Mouse (Mus musculus): ENCODE results near the gene Gm867. TPM values are rescaled to one million over a fixed set of nuclear protein-coding genes. Genes with fewer than 3 reads are reported as not detected.
A peak's percentile ranks its signal among the peaks of the same experiment; 100 is the strongest.

Gm867 gene
- 1 to 10 TPM in 1 of 2 experiments, under 1 TPM in 1; 0.64 to 1.1 TPM for total RNA-seq (2021)

DNA sequence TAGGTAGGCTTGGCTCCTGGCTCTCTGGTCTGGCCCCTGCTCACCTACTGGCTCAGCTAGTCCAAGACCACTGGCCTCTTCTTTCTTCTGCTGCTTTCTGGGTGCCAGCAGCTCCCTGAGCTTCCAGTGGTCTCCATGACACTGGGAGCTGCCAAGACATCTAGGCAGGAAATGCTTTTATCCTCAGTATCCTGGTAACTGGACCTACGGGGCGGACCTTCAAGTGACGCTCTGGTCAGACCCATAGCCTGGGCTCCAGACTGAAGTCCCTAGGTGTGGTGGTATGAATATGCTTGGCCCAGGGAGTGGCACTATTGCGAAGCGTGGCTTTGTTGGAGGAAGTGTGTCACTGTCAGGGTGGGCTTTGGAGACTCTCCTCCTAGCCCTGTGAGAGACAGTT lies at the start of gene Gm867:
Gm867 (minus strand) TSS at position 153 of the 400 bp plus-strand sequence.
- no peak for DNase-seq (ENCODE audit: extremely low spot score in 1 of 2, low spot score in 1 of 2)

DNA sequence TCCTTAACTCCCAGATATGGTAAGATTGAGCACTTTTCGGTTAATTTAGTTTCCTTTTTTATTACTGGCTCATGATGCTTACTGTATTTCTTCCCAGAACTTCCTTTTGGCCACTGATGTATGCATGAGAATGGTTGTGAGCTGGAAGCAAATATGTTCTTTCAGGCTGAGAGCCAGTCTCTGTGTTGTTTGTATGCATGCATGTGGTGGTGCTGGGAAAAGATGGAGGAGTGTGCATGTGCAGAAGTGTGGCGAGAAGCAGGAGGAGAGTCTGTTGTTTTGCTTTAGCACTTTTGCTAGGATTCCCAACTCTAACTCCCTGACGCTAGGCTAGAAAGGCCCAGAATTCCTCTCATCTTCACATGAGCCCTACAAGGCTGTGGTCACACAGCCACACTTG lies 39.0 kb upstream of the Gm867 start:
- DNase-seq (ENCODE audit: extremely low spot score in 1 of 2, low spot score in 1 of 2): no peak

DNA sequence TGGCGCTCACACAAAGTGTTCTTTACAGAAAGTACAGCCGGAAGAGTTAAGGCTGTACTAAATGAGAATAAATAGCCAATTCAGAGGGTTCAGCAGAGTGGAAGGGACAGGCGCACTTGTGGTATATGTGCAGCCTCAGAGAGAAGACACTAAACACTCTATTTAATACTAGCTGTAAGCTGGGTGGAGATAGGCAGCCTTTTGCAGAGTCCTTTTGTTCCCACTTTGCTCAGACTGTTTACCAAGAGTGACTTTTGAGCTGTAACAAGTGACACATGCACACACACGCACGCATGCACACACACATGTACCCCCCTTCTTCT lies 38.3 kb upstream of the Gm867 start:
- no peak for DNase-seq (ENCODE audit: extremely low spot score in 1 of 2, low spot score in 1 of 2)

DNA sequence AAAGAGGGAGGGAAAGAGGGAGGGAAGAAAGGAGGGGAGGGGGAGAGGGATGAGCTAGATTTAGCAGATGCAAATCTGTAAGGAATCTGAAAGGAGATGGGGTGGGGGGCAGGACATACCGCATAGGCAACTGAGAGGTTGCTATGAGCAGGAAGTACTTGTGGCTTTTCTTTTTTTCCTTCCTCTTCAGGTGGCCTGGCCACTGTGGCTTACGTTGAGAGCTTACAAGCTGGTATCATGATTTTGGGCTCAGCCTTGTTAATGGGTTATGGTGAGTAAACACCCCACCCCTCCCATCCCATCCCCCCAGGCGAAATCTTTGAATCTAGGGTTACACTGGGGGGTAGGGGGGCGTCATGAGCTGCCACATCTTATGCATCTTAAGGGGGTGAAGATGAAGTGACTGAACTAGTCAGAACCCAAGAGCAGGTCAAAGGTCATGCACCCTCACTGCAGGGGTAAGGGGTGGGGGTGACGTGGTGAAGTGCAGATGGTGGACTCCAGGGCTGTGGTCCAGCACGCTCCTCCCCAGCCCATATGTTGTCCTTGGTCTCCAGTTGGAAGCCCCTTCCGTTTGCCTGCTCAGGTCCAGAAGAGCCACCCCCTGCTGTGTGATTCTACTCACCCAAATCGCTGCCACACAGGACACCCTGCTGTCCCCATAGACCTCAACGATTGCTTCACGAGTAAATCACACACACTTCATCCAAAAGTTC lies 37.8 kb upstream of the Gm867 start:
- no peak for DNase-seq (ENCODE audit: extremely low spot score in 1 of 2, low spot score in 1 of 2)

DNA sequence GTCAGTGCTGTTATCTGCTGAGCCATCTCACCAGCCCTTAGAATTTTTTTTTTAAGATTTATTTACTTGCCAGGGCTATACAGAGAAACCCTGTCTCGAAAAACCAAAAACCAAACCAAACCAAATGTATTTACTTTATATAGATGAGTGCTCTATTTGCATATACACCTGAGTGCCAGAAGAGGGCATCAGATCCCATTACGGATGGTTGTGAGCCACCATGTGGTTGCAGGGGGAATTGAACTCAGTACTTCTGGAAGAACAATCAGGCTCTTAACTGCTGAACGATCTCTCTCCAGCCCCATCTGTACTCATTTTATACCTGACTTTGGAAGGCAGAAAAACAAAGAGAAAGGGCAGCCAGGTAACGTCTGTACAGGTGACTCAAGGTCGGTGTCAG lies 34.7 kb upstream of the Gm867 start:
- no peak for DNase-seq (ENCODE audit: extremely low spot score in 1 of 2, low spot score in 1 of 2)

DNA sequence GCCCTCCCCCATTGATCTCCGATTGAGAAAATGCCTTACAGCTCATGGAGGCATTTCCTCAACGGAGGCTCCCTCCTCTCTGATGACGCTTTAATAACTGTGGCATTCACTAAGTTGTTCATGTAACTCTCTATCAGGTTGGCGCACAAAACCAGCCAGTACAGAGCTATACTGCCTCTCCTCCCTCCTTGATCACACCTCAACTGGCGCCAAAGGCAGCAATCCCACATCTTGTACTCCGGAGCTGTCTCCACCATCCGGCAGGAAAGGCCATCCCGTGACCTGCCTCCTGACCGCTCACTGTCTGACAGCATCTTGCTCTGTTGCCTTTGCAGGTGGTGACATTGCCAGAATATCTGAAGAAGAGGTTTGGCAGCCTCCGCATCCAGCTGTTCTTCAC lies 33.4 kb upstream of the Gm867 start:
- DNase-seq (ENCODE audit: extremely low spot score in 1 of 2, low spot score in 1 of 2): no peak

DNA sequence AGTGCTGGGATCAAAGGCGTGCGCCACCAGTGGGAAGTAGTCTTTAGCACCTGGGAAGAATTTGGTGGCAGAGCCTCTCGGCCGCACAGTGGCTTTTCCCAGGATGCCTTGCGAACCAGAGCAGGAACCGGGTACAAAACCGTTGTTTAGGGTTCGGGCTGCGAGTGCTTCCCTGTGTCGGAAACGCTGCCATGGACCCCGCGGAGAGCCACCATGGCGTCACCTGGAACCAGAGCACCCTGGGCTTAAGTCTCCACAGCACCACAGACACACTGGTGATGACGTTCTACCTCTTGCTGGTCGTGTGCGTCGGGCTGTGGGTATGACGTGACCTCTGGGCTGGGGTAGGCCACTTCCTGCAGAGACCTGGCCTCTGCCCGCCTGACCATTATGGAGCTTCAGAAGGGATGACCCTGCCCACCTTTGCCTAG lies 13.9 kb upstream of the Gm867 start, which contains the start of gene Gm5134:
Gm5134 (plus strand) TSS at position 134 of the 431 bp plus-strand sequence.
- no peak for DNase-seq (ENCODE audit: extremely low spot score in 1 of 2, low spot score in 1 of 2)

DNA sequence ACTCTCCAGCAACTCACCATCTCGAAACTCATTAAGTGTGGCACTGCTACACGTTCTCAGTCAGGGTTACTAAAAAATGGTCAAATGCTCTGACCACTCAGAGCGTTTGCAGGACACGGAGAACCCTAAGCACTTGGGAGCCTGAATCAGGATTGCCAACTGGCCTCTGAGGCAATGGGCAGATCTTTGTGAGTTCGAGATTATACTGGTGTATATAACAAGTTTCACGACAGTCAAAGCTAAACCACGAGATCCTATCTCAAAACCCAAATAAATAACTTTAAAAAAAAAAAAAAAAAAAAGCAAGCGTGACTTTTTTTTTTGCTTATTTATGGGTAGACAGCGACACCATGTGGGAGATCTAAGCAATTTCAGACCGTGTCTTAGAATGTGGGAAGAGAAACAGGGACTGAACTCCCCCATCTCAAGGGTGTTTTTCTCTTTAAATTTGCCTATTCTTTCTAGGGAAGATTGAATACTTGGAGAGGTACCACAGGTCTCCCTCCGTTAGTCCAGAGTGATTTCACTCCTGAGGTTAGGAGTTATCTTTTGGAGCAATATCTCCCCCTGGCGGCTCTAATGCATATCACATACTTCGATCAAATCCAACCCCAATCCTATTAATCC lies 11.1 kb upstream of the Gm867 start:
- DNase-seq (ENCODE audit: extremely low spot score in 1 of 2, low spot score in 1 of 2): peak in 1 of 2 experiments; percentile 55

DNA sequence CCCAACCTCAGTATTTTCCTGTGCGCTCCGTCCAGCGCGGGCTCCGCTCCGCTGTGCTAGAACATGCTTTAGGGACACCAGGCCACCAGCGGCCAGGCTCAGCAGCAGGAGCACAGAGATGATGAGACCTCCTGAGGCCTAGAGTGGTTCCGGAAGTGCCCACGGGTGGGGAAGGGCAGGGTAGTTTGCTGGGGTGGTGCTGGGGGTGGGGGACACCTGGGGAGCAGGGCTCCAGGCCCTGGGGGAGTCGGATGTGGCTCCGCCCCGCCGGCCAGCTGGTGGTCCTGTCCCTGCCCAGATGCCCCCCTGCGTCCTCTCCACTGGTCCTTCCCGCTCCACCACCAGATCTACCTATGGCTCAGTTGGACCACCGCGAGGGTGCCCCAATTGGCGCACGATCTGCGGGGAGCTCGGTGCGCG lies 10.3 kb upstream of the Gm867 start:
- no peak for DNase-seq (ENCODE audit: extremely low spot score in 1 of 2, low spot score in 1 of 2)

DNA sequence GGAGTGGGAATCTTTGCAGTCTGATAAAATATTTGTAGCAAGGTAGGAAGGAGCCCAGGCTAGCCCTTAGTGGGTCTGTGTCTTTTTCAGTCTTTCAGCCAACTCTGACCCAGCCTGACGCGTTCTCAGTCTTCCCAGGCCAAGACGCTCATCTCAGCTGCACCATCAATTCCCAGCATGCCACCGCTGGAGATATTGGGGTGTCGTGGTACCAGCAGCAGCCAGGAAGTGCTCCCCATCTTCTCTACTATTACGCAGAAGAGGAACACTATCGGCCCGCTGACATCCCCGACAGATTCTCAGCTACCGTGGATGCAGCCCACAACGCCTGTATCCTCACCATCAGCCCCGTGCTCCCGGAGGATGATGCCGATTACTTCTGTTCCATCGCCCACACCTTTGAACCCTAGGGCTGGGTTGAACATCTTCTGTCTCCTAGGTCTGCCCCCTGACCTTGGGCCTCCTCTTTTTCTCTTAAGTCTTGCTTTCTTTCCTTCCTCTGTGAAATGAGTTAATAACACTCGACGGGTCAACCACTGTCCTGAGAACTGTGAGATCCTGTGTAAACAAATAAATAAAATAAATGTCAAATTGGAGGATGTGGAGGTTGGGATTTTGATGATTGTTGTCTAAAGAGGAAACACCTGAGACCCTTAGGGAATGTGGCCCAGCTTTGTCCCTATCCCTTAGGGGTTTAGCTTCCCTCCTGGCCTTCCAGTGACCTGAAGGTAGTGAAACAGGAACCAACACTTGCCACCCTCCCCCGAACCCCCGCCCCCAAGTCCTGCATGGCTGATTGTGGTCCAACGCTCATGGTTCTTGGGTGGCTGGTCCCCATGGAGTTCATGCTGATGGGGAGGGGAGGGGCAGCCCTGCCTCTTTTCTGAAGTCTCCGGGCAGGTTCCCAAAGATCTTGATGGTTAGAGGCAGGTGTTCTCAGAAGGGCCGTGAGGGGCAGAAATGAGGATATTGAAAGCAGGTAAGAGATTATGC lies 8.9 kb upstream of the Gm867 start:
- no peak for DNase-seq (ENCODE audit: extremely low spot score in 1 of 2, low spot score in 1 of 2)

DNA sequence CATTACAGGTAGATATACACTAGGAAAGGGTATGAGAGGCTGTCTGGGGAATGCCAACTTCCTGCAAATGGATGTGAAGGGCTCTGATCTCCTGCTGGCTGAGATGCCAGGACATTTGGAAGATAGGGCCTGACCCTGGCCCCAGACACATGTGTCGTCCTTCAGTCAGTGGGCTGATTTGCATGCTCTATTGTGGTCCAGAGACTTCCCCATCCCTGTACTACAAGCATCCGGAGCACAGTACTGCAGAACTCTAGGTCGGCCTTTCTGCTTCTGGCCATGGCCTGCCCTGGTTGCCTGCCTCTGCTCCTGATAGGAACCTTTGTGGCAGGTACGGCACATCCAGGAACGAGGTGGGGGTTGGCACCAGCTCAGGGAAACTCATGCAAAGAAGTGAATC lies 7.6 kb upstream of the Gm867 start:
- DNase-seq (ENCODE audit: extremely low spot score in 1 of 2, low spot score in 1 of 2): no peak

DNA sequence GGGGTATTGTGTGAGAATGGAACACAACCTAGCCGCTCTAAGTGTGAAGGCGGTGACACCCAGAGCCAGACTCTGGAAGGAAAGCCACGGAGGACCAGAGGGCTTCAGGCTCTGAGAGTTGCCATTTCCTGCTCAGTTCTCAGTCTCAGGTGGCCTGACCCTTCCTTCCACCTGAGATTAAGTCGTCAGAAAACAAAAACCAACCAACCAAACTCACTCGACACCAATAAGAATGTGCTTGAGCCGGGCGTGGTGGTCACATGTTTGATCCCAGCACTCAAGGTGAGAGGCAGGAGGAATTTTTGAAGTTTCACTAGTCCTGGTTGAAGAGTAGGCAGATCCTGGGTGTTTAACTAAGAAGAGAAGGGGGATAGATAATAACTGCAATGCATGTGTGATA lies 5.4 kb upstream of the Gm867 start:
- no peak for DNase-seq (ENCODE audit: extremely low spot score in 1 of 2, low spot score in 1 of 2)

DNA sequence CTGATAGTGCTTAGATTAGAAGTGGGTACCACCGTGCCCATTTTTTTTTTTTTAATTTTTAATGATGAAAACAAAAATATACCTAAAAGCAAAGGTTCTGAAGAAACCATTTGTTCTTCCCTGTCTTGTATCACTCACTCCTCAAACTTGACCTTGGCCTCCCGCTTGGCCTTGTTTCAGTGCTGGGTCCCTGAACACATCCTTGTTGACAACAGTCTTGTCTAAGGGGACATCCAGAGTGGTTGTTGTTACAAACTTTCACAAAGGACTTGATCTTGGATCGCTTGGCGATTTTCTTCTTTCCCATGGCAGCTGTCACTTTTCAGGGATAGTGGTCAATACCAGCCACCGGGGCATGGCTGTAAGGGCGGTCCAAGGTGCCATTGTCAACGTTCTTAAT lies 4.7 kb upstream of the Gm867 start:
- DNase-seq (ENCODE audit: extremely low spot score in 1 of 2, low spot score in 1 of 2): no peak

DNA sequence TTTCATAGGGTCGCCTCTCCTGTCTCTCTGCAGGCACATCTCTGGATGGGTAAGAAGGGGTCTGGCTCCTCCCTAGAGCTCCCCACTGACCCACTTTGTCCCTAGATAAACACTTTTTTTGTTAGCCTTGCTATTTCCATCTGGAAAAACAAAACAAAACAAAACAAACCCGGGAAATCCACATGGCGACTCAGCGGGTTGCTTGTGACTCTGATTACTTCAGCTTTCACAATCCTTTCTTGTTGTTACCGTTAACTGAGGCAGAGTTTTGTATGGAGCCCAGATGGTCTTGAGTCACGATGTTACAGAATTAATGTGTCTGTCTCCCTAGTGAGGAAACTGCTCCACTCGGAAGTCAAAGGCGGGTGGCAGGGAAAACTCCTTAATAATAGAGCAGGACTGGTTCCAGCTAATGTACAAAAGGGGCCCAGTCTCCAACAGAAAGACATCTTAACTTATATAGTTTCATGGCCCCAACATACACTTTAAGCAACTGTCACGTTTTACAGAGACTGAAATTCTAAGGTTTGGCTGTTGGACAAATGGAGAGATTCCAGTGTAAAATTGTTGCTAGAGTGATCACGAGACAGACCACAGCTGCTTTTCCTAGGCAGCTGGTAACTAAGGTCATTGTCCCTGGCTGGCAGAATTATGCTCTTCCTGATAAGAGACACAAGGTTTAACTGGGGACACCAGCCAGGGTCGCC lies 3.7 kb upstream of the Gm867 start:
- no peak for DNase-seq (ENCODE audit: extremely low spot score in 1 of 2, low spot score in 1 of 2)

DNA sequence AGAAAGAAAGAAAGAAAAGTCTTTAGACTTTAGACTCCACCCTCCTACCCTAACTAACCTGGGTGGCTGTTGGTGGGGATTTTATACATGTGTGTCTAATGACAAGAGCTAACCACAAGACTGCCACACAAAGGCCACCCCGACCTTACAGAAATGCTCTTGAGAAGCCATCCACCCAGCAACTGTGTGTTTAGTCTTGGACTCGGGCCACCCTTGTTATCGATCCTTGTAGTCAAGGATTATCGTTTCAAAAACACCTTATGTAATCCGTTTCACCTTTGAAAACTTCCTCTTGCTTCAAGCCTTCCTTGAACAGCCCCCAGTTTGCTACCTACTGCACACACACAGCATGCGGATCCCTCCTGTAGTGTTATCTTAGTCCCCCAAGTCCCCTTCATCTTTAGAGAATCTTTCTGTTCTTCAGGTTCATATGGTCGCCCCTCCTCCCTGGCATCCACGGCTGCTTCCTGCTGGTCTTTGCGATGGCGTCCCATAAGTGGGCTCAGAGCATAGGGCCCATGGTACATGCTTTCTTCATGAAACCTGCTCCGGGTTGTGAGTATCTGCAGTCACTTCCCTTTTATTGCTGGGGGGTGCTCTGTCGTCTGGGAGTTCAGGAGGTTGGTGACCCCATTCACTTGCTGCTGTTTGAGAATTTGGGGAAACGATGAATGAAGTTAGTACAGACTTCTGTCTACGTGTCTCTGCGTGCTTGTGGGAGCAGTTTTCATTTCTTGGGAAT lies 2.4 kb upstream of the Gm867 start, which contains the start of gene Vpreb3:
Vpreb3 (plus strand) TSS at position 322 of the 742 bp plus-strand sequence.
- DNase-seq (ENCODE audit: extremely low spot score in 1 of 2, low spot score in 1 of 2): no peak

DNA sequence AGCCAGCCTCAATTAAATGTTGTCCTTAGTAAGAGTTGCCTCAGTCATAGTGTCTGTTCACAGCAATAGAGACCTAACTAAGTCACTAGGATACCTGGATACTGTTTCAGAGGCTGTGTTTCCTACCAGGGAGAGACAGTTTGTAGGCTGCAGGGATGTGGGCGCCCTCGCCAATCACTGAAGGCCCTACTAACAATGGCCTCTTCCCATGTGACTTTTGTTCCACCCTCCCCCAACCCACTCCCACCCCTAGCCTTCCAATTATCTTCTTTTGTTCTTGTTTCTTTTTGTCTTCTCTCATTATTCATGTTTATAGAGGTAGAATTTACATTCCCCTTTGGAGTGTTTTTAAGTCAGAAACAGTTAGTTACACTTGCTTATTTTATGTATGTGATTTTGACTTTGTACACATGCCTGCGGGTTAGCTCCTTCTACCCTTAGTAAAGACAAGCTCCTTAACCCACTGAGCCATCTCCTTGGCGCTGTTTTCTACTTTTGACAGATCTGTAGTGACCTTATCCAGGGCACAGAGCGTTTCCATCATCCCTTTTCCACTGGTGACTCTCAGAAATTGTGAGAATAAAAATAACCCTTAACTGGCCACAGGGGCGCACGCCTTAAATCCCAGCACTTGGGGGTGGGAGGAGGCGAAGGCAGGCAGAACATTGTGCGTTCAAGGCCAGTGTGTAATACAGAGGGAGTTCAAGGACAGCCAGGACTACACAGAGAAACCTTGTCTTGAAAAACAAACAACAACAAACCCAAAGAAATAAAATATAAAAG lies 761 bp upstream of the Gm867 start:
- no peak for DNase-seq (ENCODE audit: extremely low spot score in 1 of 2, low spot score in 1 of 2)

DNA sequence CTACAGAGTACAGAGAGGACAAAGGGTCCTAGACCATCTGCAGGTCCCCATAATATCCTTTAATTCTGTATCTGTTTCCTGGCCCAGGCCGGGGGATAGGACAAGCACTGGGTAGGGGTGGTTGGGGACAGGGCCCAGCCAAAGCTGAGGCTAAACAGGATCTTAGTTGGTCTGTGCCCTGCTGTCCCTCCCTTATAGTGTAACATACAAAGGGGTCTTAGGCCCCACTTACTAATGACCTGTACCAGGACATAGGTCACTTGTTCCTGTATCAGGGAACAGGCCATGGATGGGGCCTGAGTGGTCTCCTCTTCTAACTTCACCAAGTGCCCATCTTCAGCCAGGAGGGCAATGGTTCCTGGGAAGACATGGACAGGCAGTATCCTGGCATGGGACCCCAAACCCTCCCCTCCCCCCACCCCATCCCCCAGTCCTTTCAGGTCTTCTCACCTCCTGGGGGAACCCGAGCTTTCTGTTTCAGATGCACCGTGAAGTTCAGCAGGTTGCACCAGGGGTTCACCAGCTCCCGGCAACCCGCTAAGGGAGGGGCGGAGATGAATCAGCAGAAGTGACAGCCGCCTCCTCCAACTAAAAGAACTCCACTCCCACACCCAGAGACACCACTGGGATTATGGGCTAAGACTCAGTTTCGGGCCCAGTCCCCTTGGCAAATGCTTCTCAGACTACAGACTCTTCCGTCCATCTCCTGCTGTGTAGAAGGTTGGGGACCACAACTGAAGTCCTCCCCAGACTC lies 814 bp downstream of the Gm867 start:
- no peak for DNase-seq (ENCODE audit: extremely low spot score in 1 of 2, low spot score in 1 of 2)

Data from layer of hippocampus, postnatal 25 days (tissue).